Mouse (Mus musculus) cerebellum, postnatal 10 days (tissue): ENCODE measurements at regions not wholly inside any gene's neighbourhood (a gene's known extent, or its start where the extent isn't known, plus 50 kb on each side); places are given as distances from the start of the nearest gene placed in this dataset.

Experiments used
- DNase-seq, 2 experiments: peaks; one replicate each; pipeline ENCODE4 v3.0.0; 2021; ENCODE audit warnings: mixed read lengths in 2 of 2

- DNase-seq: no peak
Measured at GRCm38 (mm10) chr11:79881812-79882211, 80.4 kb downstream of the Utp6 start.

GRCm38 (mm10) chr11:79878091-79878490, 84.1 kb downstream of the Utp6 start:
- no peak for DNase-seq

- DNase-seq: no peak
Measured at GRCm38 (mm10) chr11:79877184-79877745, 84.9 kb downstream of the Utp6 start.

GRCm38 (mm10) chr11:79871783-79872628, 90.2 kb downstream of the Utp6 start:
- peak; percentile 34 to 47 for DNase-seq

- DNase-seq: peak in 1 of 2 experiments; percentile 23
Measured at GRCm38 (mm10) chr11:79870189-79870588, 92.0 kb downstream of the Utp6 start.

GRCm38 (mm10) chr11:79869009-79869408, 93.2 kb downstream of the Utp6 start:
- DNase-seq: no peak

- DNase-seq: peak; percentile 34 to 35
Measured at GRCm38 (mm10) chr11:79864836-79865235, 97.4 kb downstream of the Utp6 start.

GRCm38 (mm10) chr11:79863487-79864175, 98.6 kb downstream of the Utp6 start:
- DNase-seq: no peak

GRCm38 (mm10) chr11:79860611-79861067, 101.6 kb downstream of the Utp6 start:
- DNase-seq: no peak

GRCm38 (mm10) chr11:79856376-79856775, 105.8 kb downstream of the Utp6 start:
- DNase-seq: no peak

- DNase-seq: no peak
Measured at GRCm38 (mm10) chr11:79849545-79849944, 112.6 kb downstream of the Utp6 start.

GRCm38 (mm10) chr11:79844436-79844835, 117.8 kb downstream of the Utp6 start:
- no peak for DNase-seq

- DNase-seq: no peak
Measured at GRCm38 (mm10) chr11:79843021-79843420, 119.2 kb downstream of the Utp6 start.

- no peak for DNase-seq
Measured at GRCm38 (mm10) chr11:79839973-79840372, 122.2 kb downstream of the Utp6 start.

- DNase-seq: no peak
Measured at GRCm38 (mm10) chr11:79838051-79838450, 124.1 kb downstream of the Utp6 start.

- no peak for DNase-seq
Measured at GRCm38 (mm10) chr11:79837076-79837990, 124.9 kb downstream of the Utp6 start.

- no peak for DNase-seq
Measured at GRCm38 (mm10) chr11:79835873-79836272, 126.3 kb downstream of the Utp6 start.

- no peak for DNase-seq
Measured at GRCm38 (mm10) chr11:79833817-79834216, 128.4 kb downstream of the Utp6 start.

- DNase-seq: peak; percentile 53 to 66
Measured at GRCm38 (mm10) chr11:79831591-79832320, 130.4 kb downstream of the Utp6 start.

GRCm38 (mm10) chr11:79830567-79831055, 131.6 kb downstream of the Utp6 start:
- peak; percentile 52 to 66 for DNase-seq

- no peak for DNase-seq
Measured at GRCm38 (mm10) chr11:79827034-79827433, 135.2 kb downstream of the Utp6 start.

- DNase-seq: no peak
Measured at GRCm38 (mm10) chr11:79825881-79826280, 136.3 kb downstream of the Utp6 start.
